Mouse (Mus musculus) hindbrain, embryonic 12.5 days (tissue): ENCODE results near the gene Gpr146. TPM values are rescaled to one million over a fixed set of nuclear protein-coding genes. Genes with fewer than 3 reads are reported as not detected.

Source experiments
- ATAC-seq: fragments of 200-750 bp; cut with Nextera tagmentation; 2 replicates; pipeline ENCODE4 v1.8.0; 2017; ENCODE audit warnings: moderate TSS enrichment; ENCODE audit not compliant: low FRiP score
- H3K27ac ChIP-seq: fragments of 300-500 bp; sonication (generic); 2 replicates; pipeline ENCODE4 v1.5.1; 2016; ENCODE audit warnings: mild to moderate bottlenecking
- H3K27me3 ChIP-seq: fragments of 300-500 bp; sonication (generic); 2 replicates; pipeline ENCODE4 v1.6.1; 2016; ENCODE audit warnings: mild to moderate bottlenecking
- H3K36me3 ChIP-seq: fragments of 300-500 bp; sonication (generic); 2 replicates; pipeline ENCODE4 v1.6.1; 2016; ENCODE audit warnings: mild to moderate bottlenecking
- H3K4me1 ChIP-seq: fragments of 300-500 bp; sonication (generic); 2 replicates; pipeline ENCODE4 v1.6.1; 2016
- H3K4me2 ChIP-seq: fragments of 300-500 bp; sonication (generic); replicated peaks from 2 replicates; pipeline ENCODE4 v1.6.1; 2016; ENCODE audit warnings: mild to moderate bottlenecking
- H3K4me3 ChIP-seq: fragments of 300-500 bp; sonication (generic); 2 replicates; pipeline ENCODE4 v1.5.1; 2016; ENCODE audit warnings: mild to moderate bottlenecking
- H3K9ac ChIP-seq: fragments of 300-500 bp; sonication (generic); 2 replicates; pipeline ENCODE4 v1.6.1; 2016; ENCODE audit warnings: mild to moderate bottlenecking, moderate library complexity
- H3K9me3 ChIP-seq: fragments of 300-500 bp; sonication (generic); replicated peaks from 2 replicates; pipeline ENCODE4 v1.6.1; 2016; ENCODE audit warnings: mild to moderate bottlenecking
- WGBS: fragments of 180-500 bp; shearing (Covaris S2); methylation state at CpG from one replicate; pipeline ENCODE4 v1.1.7; 2016; 5-methylcytosine and 5-hydroxymethylcytosine counted together
- polyA plus RNA-seq: library from polyadenylated mRNA; unstranded; fragments of >200 nt; fragmentation: Nextera tagmentation; extraction: Ambion mirVana; gene quantifications from 2 replicates; pipeline ENCODE4 v1.2.1, GENCODE M21; 2016

Gpr146 gene
- polyA plus RNA-seq, 1 experiment from 2014 or later: 2.4 TPM

- Histone ChIP-seq H3K4me2 (no peak overlapping the region), H3K36me3 (no peaks in the 10 kb centered on the region), H3K27me3 (no peaks in the 10 kb centered on the region), H3K27ac (no peak overlapping the region), H3K9ac (no peak overlapping the region), H3K9me3 (no peaks in the 10 kb centered on the region), H3K4me1 (peaks cover 23% of the 10 kb centered on the region), H3K4me3 (no peak overlapping the region)
- no peak for ATAC-seq
- WGBS: 92% methylated on average over 12 of the region's 12 CpGs
Observed at GRCm38 (mm10) chr5:139409412-139409811, 31.9 kb downstream of the Gpr146 start.

GRCm38 (mm10) chr5:139410056-139410455 is 32.6 kb downstream of the Gpr146 start:
- H3K4me1 ChIP-seq: peaks cover 23% of the 10 kb centered on the region
- peaks cover 5% of the 10 kb centered on the region; the same call in 1 of the 2 replicates for H3K36me3 ChIP-seq
- H3K4me3 ChIP-seq: no peak overlapping the region
- no peak overlapping the region for H3K9ac ChIP-seq
- H3K27ac ChIP-seq: no peak overlapping the region
- WGBS: 85% methylated on average over 4 of the region's 4 CpGs
- no peak for ATAC-seq
- H3K27me3 ChIP-seq: no peaks in the 10 kb centered on the region
- no peak overlapping the region for H3K4me2 ChIP-seq
- H3K9me3 ChIP-seq: no peaks in the 10 kb centered on the region

- Histone ChIP-seq H3K9ac (no peak overlapping the region; the same call in 1 of the 2 replicates), H3K27ac (no peak overlapping the region), H3K36me3 (peaks cover 6% of the 10 kb centered on the region; the same call in 1 of the 2 replicates), H3K4me3 (no peak overlapping the region), H3K4me1 (peaks cover 15% of the 10 kb centered on the region), H3K9me3 (no peaks in the 10 kb centered on the region), H3K4me2 (no peak overlapping the region), H3K27me3 (no peaks in the 10 kb centered on the region)
- 94% methylated on average over 6 of the region's 6 CpGs for WGBS
- no peak for ATAC-seq
Observed at GRCm38 (mm10) chr5:139411117-139411516, 33.6 kb downstream of the Gpr146 start.

GRCm38 (mm10) chr5:139411665-139412314 is 34.3 kb downstream of the Gpr146 start:
- Histone ChIP-seq H3K36me3 (peaks cover 6% of the 10 kb centered on the region; the same call in 1 of the 2 replicates), H3K27ac (no peak overlapping the region)
- no peak for ATAC-seq

GRCm38 (mm10) chr5:139413545-139413944 is 36.0 kb downstream of the Gpr146 start:
- 85% methylated on average over 4 of the region's 4 CpGs for WGBS
- Histone ChIP-seq H3K9me3 (no peaks in the 10 kb centered on the region), H3K9ac (no peak overlapping the region), H3K4me3 (no peak overlapping the region), H3K27ac (no peak overlapping the region), H3K36me3 (peaks cover 6% of the 10 kb centered on the region; the same call in 1 of the 2 replicates), H3K4me1 (peaks cover 15% of the 10 kb centered on the region), H3K27me3 (no peaks in the 10 kb centered on the region), H3K4me2 (no peak overlapping the region)
- no peak for ATAC-seq

More at GRCm38 (mm10) chr5:139411665-139412314, 34.3 kb downstream of the Gpr146 start:
- H3K9ac ChIP-seq: no peak overlapping the region; the same call in 1 of the 2 replicates
- no peak overlapping the region for H3K4me2 ChIP-seq
- 73% methylated on average over 15 of the region's 15 CpGs for WGBS
- no peaks in the 10 kb centered on the region for H3K9me3 ChIP-seq
- H3K27me3 ChIP-seq: no peaks in the 10 kb centered on the region
- no peak overlapping the region for H3K4me3 ChIP-seq
- H3K4me1 ChIP-seq: peaks cover 15% of the 10 kb centered on the region

GRCm38 (mm10) chr5:139415001-139415400 is 37.5 kb downstream of the Gpr146 start:
- Histone ChIP-seq H3K27ac (no peak overlapping the region), H3K4me2 (no peak overlapping the region), H3K36me3 (peaks cover 6% of the 10 kb centered on the region; the same call in 1 of the 2 replicates), H3K4me3 (no peak overlapping the region), H3K9me3 (no peaks in the 10 kb centered on the region), H3K9ac (no peak overlapping the region), H3K4me1 (peaks cover 29% of the 10 kb centered on the region), H3K27me3 (no peaks in the 10 kb centered on the region)
- 95% methylated on average over 5 of the region's 5 CpGs for WGBS
- ATAC-seq: no peak

GRCm38 (mm10) chr5:139416942-139417341 is 39.4 kb downstream of the Gpr146 start:
- H3K36me3 ChIP-seq: peaks cover 6% of the 10 kb centered on the region; the same call in 1 of the 2 replicates
- no peaks in the 10 kb centered on the region for H3K9me3 ChIP-seq
- H3K4me2 ChIP-seq: no peak overlapping the region
- ATAC-seq: no peak
- no peak overlapping the region for H3K4me3 ChIP-seq
- 94% methylated on average over 4 of the region's 4 CpGs for WGBS
- H3K27me3 ChIP-seq: no peaks in the 10 kb centered on the region
- no peak overlapping the region for H3K27ac ChIP-seq
- H3K4me1 ChIP-seq: peaks cover 26% of the 10 kb centered on the region
- no peak overlapping the region for H3K9ac ChIP-seq

GRCm38 (mm10) chr5:139417480-139417879 is 40.0 kb downstream of the Gpr146 start:
- H3K27ac ChIP-seq: no peak overlapping the region
- no peak for ATAC-seq
- H3K36me3 ChIP-seq: peaks cover 6% of the 10 kb centered on the region; the same call in 1 of the 2 replicates
- no peak overlapping the region for H3K4me2 ChIP-seq
- H3K4me1 ChIP-seq: peaks cover 22% of the 10 kb centered on the region
- no peak overlapping the region for H3K4me3 ChIP-seq
- no peak overlapping the region for H3K9ac ChIP-seq
- no peaks in the 10 kb centered on the region for H3K27me3 ChIP-seq
- no peaks in the 10 kb centered on the region for H3K9me3 ChIP-seq
- WGBS: 78% methylated on average over 2 of the region's 3 CpGs

GRCm38 (mm10) chr5:139418110-139418509 is 40.6 kb downstream of the Gpr146 start:
- no peak overlapping the region for H3K9ac ChIP-seq
- 65% methylated on average over 2 of the region's 2 CpGs for WGBS
- ATAC-seq: no peak

GRCm38 (mm10) chr5:139418633-139419032 is 41.1 kb downstream of the Gpr146 start:
- Histone ChIP-seq H3K9ac (0 out of 2 replicates have a peak overlapping the region, but pooled peaks have one; percentile 18), H3K27me3 (no peaks in the 10 kb centered on the region), H3K4me2 (0 out of 2 replicates have a peak overlapping the region, but pooled peaks have one; percentile 0), H3K9me3 (no peaks in the 10 kb centered on the region), H3K27ac (peak overlapping the region; percentile 82), H3K4me1 (peaks cover 31% of the 10 kb centered on the region), H3K36me3 (peaks cover 6% of the 10 kb centered on the region; the same call in 1 of the 2 replicates), H3K4me3 (no peak overlapping the region)
- peak; percentile 79 for ATAC-seq
- 8% methylated on average over 3 of the region's 3 CpGs for WGBS

More at GRCm38 (mm10) chr5:139418110-139418509, 40.6 kb downstream of the Gpr146 start:
- no peak overlapping the region for H3K4me3 ChIP-seq
- H3K27me3 ChIP-seq: no peaks in the 10 kb centered on the region
- no peaks in the 10 kb centered on the region for H3K9me3 ChIP-seq
- peaks cover 26% of the 10 kb centered on the region for H3K4me1 ChIP-seq
- H3K4me2 ChIP-seq: no peak overlapping the region
- peak overlapping the region; percentile 82 for H3K27ac ChIP-seq
- H3K36me3 ChIP-seq: peaks cover 6% of the 10 kb centered on the region; the same call in 1 of the 2 replicates

- H3K9me3 ChIP-seq: no peaks in the 10 kb centered on the region
- H3K27me3 ChIP-seq: no peaks in the 10 kb centered on the region
- H3K4me2 ChIP-seq: peak within 1 kb of the TSS; percentile 36
- peak within 1 kb of the TSS; percentile 40; the same call in 1 of the 2 replicates for H3K27ac ChIP-seq
- peak within 1 kb of the TSS; percentile 46 for H3K9ac ChIP-seq
- no peak for ATAC-seq
- peaks cover 26% of the 10 kb centered on the region for H3K4me1 ChIP-seq
- no peaks in the 10 kb centered on the region for H3K36me3 ChIP-seq
- WGBS: 59% methylated on average over 21 of the region's 21 CpGs
- H3K4me3 ChIP-seq: 0 out of 2 replicates have a peak within 1 kb of the TSS, but pooled peaks have one; percentile 13
Observed at GRCm38 (mm10) chr5:139423026-139423865, 45.7 kb downstream of the Gpr146 start, which contains the start of gene Gper1. Gene Gper1, plus strand, starts transcription at chr5:139423151.

- Histone ChIP-seq H3K9me3 (no peaks in the 10 kb centered on the region), H3K9ac (no peak overlapping the region), H3K27ac (no peak overlapping the region), H3K27me3 (no peaks in the 10 kb centered on the region), H3K4me2 (no peak overlapping the region), H3K36me3 (no peaks in the 10 kb centered on the region), H3K4me1 (peaks cover 17% of the 10 kb centered on the region), H3K4me3 (no peak overlapping the region)
- ATAC-seq: no peak
- WGBS: 85% methylated on average over 9 of the region's 9 CpGs
Observed at GRCm38 (mm10) chr5:139425198-139425597, 47.7 kb downstream of the Gpr146 start.
